Mouse (Mus musculus) heart, embryonic 12.5 days (tissue): ENCODE data around the gene Msh3. TPM values are rescaled to one million over a fixed set of nuclear protein-coding genes. Genes with fewer than 3 reads are reported as not detected.
A peak's percentile ranks its signal among the peaks of the same experiment; 100 is the strongest.
"Not testable (repeated sequence)": the region's sequence is repeated elsewhere in the genome, so short reads cannot be mapped to it uniquely, and the experiment has no call there.

ENCODE experiments used
- ATAC-seq: fragments of 200-750 bp; cut with Nextera tagmentation; 2 replicates; pipeline ENCODE4 v1.8.0; 2017; ENCODE audit warnings: moderate TSS enrichment, moderate library complexity; ENCODE audit not compliant: insufficient number of reproducible peaks, low FRiP score
- H3K27ac ChIP-seq: fragments of 300-500 bp; sonication (generic); 2 replicates; pipeline ENCODE4 v1.5.1; 2016; ENCODE audit warnings: mild to moderate bottlenecking, moderate library complexity; ENCODE audit not compliant: poor library complexity, severe bottlenecking
- H3K27me3 ChIP-seq: fragments of 300-500 bp; sonication (generic); replicated peaks from 2 replicates; pipeline ENCODE4 v1.6.1; 2016; ENCODE audit warnings: mild to moderate bottlenecking, moderate library complexity
- H3K36me3 ChIP-seq: fragments of 300-500 bp; sonication (generic); 2 replicates; pipeline ENCODE4 v1.6.1; 2016; ENCODE audit warnings: mild to moderate bottlenecking, moderate library complexity
- H3K4me1 ChIP-seq: fragments of 300-500 bp; sonication (generic); replicated peaks from 2 replicates; pipeline ENCODE4 v1.6.1; 2016; ENCODE audit warnings: mild to moderate bottlenecking
- H3K4me2 ChIP-seq: fragments of 300-500 bp; sonication (generic); 2 replicates; pipeline ENCODE4 v1.6.1; 2016; ENCODE audit warnings: mild to moderate bottlenecking, moderate library complexity
- H3K4me3 ChIP-seq: fragments of 300-500 bp; sonication (generic); 2 replicates; pipeline ENCODE4 v1.5.1; 2016; ENCODE audit warnings: mild to moderate bottlenecking
- H3K9ac ChIP-seq: fragments of 300-500 bp; sonication (generic); 2 replicates; pipeline ENCODE4 v1.6.1; 2016; ENCODE audit warnings: mild to moderate bottlenecking, moderate library complexity
- H3K9me3 ChIP-seq: fragments of 300-500 bp; sonication (generic); replicated peaks from 2 replicates; pipeline ENCODE4 v1.6.1; 2016; ENCODE audit warnings: mild to moderate bottlenecking, moderate library complexity
- WGBS: fragments of 180-500 bp; shearing (Covaris S2); methylation state at CpG from one replicate; pipeline ENCODE4 v1.1.7; 2016; 5-methylcytosine and 5-hydroxymethylcytosine counted together
- polyA plus RNA-seq: library from polyadenylated mRNA; unstranded; fragments of >200 nt; fragmentation: Nextera tagmentation; extraction: Ambion mirVana; gene quantifications from 2 replicates; pipeline ENCODE4 v1.2.1, GENCODE M21; 2016

Gene Msh3
- polyA plus RNA-seq: 19.5 and 19.7 TPM in 2 replicates

GRCm38 (mm10) chr13:92354456-92355271 lies at the start of gene Msh3, which contains the start of gene Dhfr:
TSS of gene Msh3 (minus strand) at chr13:92355003.
TSS of gene Dhfr (plus strand) at chr13:92354726.
- Histone ChIP-seq H3K36me3 (peaks cover 24% of the 10 kb centered on the region), H3K27me3 (no peaks in the 10 kb centered on the region), H3K9ac (peak within 1 kb of the TSS; percentile 90), H3K9me3 (no peaks in the 10 kb centered on the region), H3K4me2 (peak within 1 kb of the TSS; percentile 99), H3K27ac (peak within 1 kb of the TSS; percentile 87), H3K4me1 (peaks cover 24% of the 10 kb centered on the region), H3K4me3 (peak within 1 kb of the TSS; percentile 82)
- peak; percentile 99 for ATAC-seq
- WGBS: under 1% methylated on average over 76 of the region's 76 CpGs

- Histone ChIP-seq H3K4me2 (no peak overlapping the region), H3K36me3 (no peaks in the 10 kb centered on the region), H3K4me1 (no peaks in the 10 kb centered on the region), H3K4me3 (no peak overlapping the region), H3K27ac (no peak overlapping the region), H3K9ac (no peak overlapping the region), H3K9me3 (0 out of 2 replicates have a peak, but pooled peaks cover 3% of the 10 kb centered on the region), H3K27me3 (no peaks in the 10 kb centered on the region)
- 73% methylated on average over 3 of the region's 3 CpGs for WGBS
- no peak for ATAC-seq
These were observed 48.7 kb upstream of the Msh3 start for GRCm38 (mm10) chr13:92403496-92403895.

- 0 out of 2 replicates have a peak, but pooled peaks cover 3% of the 10 kb centered on the region for H3K9me3 ChIP-seq
- no peak overlapping the region for H3K4me3 ChIP-seq
- H3K36me3 ChIP-seq: no peaks in the 10 kb centered on the region
- ATAC-seq: 0 out of 2 replicates have a peak, but pooled peaks have one; percentile 33
- WGBS: 34% methylated on average over 2 of the region's 2 CpGs
- no peak overlapping the region for H3K27ac ChIP-seq
- no peaks in the 10 kb centered on the region for H3K27me3 ChIP-seq
- no peaks in the 10 kb centered on the region for H3K4me1 ChIP-seq
- H3K9ac ChIP-seq: no peak overlapping the region
- no peak overlapping the region for H3K4me2 ChIP-seq
These were observed 47.3 kb upstream of the Msh3 start for GRCm38 (mm10) chr13:92402063-92402462.

GRCm38 (mm10) chr13:92398491-92399384 lies 43.9 kb upstream of the Msh3 start:
- WGBS: 68% methylated on average over 11 of the region's 11 CpGs

GRCm38 (mm10) chr13:92393047-92393661 lies 38.4 kb upstream of the Msh3 start:
- no peaks in the 10 kb centered on the region for H3K36me3 ChIP-seq
- H3K27ac ChIP-seq: no peak overlapping the region
- no peak overlapping the region for H3K9ac ChIP-seq
- WGBS: 80% methylated on average over 12 of the region's 12 CpGs
- ATAC-seq: no peak
- no peaks in the 10 kb centered on the region for H3K27me3 ChIP-seq
- H3K9me3 ChIP-seq: no peaks in the 10 kb centered on the region
- H3K4me2 ChIP-seq: no peak overlapping the region
- no peak overlapping the region for H3K4me3 ChIP-seq
- no peaks in the 10 kb centered on the region for H3K4me1 ChIP-seq

More at GRCm38 (mm10) chr13:92398491-92399384, 43.9 kb upstream of the Msh3 start:
- no peak for ATAC-seq
- H3K36me3 ChIP-seq: no peaks in the 10 kb centered on the region
- no peak overlapping the region for H3K4me2 ChIP-seq
- H3K4me3 ChIP-seq: no peak overlapping the region
- no peaks in the 10 kb centered on the region for H3K9me3 ChIP-seq
- H3K27me3 ChIP-seq: no peaks in the 10 kb centered on the region
- no peak overlapping the region for H3K9ac ChIP-seq
- no peak overlapping the region for H3K27ac ChIP-seq
- no peaks in the 10 kb centered on the region for H3K4me1 ChIP-seq

GRCm38 (mm10) chr13:92387367-92387766 lies 32.6 kb upstream of the Msh3 start:
- WGBS: 69% methylated on average over 3 of the region's 3 CpGs
- ATAC-seq: no peak
- no peak overlapping the region for H3K4me3 ChIP-seq
- H3K36me3 ChIP-seq: peaks cover 18% of the 10 kb centered on the region
- no peaks in the 10 kb centered on the region for H3K27me3 ChIP-seq
- no peaks in the 10 kb centered on the region for H3K9me3 ChIP-seq
- H3K4me2 ChIP-seq: no peak overlapping the region
- H3K27ac ChIP-seq: no peak overlapping the region
- no peak overlapping the region for H3K9ac ChIP-seq
- no peaks in the 10 kb centered on the region for H3K4me1 ChIP-seq

GRCm38 (mm10) chr13:92371466-92371865 lies 16.7 kb upstream of the Msh3 start:
- 93% methylated on average over 6 of the region's 6 CpGs for WGBS
- ATAC-seq: not testable (repeated sequence)
- peaks cover 34% of the 10 kb centered on the region for H3K36me3 ChIP-seq

GRCm38 (mm10) chr13:92370811-92371210 lies 16.0 kb upstream of the Msh3 start:
- 75% methylated on average over 3 of the region's 3 CpGs for WGBS
- no peak for ATAC-seq
- Histone ChIP-seq H3K4me2 (no peak overlapping the region), H3K4me3 (no peak overlapping the region), H3K36me3 (peaks cover 31% of the 10 kb centered on the region), H3K4me1 (no peaks in the 10 kb centered on the region), H3K9me3 (peaks cover 4% of the 10 kb centered on the region; the same call in 1 of the 2 replicates), H3K27me3 (no peaks in the 10 kb centered on the region), H3K27ac (no peak overlapping the region), H3K9ac (no peak overlapping the region)

More at GRCm38 (mm10) chr13:92371466-92371865, 16.7 kb upstream of the Msh3 start:
- not testable (repeated sequence) for H3K27ac ChIP-seq, H3K4me2 ChIP-seq, H3K9ac ChIP-seq, H3K9me3 ChIP-seq, H3K4me1 ChIP-seq, H3K4me3 ChIP-seq, H3K27me3 ChIP-seq

GRCm38 (mm10) chr13:92365312-92365711 lies 10.5 kb upstream of the Msh3 start:
- H3K9ac ChIP-seq: no peak overlapping the region
- ATAC-seq: no peak
- no peak overlapping the region for H3K4me3 ChIP-seq
- H3K4me1 ChIP-seq: no peaks in the 10 kb centered on the region
- peaks cover 4% of the 10 kb centered on the region; the same call in 1 of the 2 replicates for H3K9me3 ChIP-seq
- no peak overlapping the region for H3K27ac ChIP-seq
- peaks cover 36% of the 10 kb centered on the region for H3K36me3 ChIP-seq
- H3K4me2 ChIP-seq: no peak overlapping the region
- no peaks in the 10 kb centered on the region for H3K27me3 ChIP-seq
- 80% methylated on average over 4 of the region's 4 CpGs for WGBS

GRCm38 (mm10) chr13:92361609-92362008 lies 6.8 kb upstream of the Msh3 start:
- WGBS: 27% methylated on average over 2 of the region's 2 CpGs
- H3K4me2 ChIP-seq: no peak overlapping the region
- no peak overlapping the region for H3K4me3 ChIP-seq
- H3K36me3 ChIP-seq: peaks cover 27% of the 10 kb centered on the region
- ATAC-seq: no peak
- H3K9me3 ChIP-seq: no peaks in the 10 kb centered on the region
- H3K27ac ChIP-seq: no peak overlapping the region
- H3K9ac ChIP-seq: no peak overlapping the region
- peaks cover 5% of the 10 kb centered on the region; the same call in 1 of the 2 replicates for H3K4me1 ChIP-seq
- no peaks in the 10 kb centered on the region for H3K27me3 ChIP-seq
